Mouse (Mus musculus) cortical plate, adult 2 months (tissue): Measurements from ENCODE around the gene Pank4. TPM values are rescaled to one million over a fixed set of nuclear protein-coding genes. Genes with fewer than 3 reads are reported as not detected.

Experiments
- H3K27ac ChIP-seq: fragments of 200-500 bp; 2 replicates; pipeline ENCODE4 v1.5.1; 2012; ENCODE audit warnings: low read length, control low read depth, inconsistent platforms; ENCODE audit not compliant: insufficient read depth
- H3K4me1 ChIP-seq: fragments of 200-500 bp; 2 replicates; pipeline ENCODE4 v1.6.1; 2011; ENCODE audit warnings: low read length; ENCODE audit not compliant: control insufficient read depth, insufficient read depth
- H3K4me3 ChIP-seq: fragments of 200-500 bp; 2 replicates; pipeline ENCODE4 v1.5.1; 2011; ENCODE audit warnings: mild to moderate bottlenecking, low read length, control low read depth; ENCODE audit not compliant: insufficient read depth
- CTCF ChIP-seq: fragments of 200-500 bp; IDR thresholded peaks from 2 replicates; pipeline ENCODE4 v1.5.1; 2011; ENCODE audit warnings: mild to moderate bottlenecking, control low read depth, low read length; ENCODE audit not compliant: insufficient read depth; ENCODE audit errors: extremely low read depth
- POLR2A ChIP-seq: fragments of 200-500 bp; IDR thresholded peaks from 2 replicates; pipeline ENCODE4 v1.6.1; 2011; ENCODE audit warnings: mild to moderate bottlenecking, low read length, control low read depth; ENCODE audit not compliant: insufficient read depth; ENCODE audit errors: extremely low read depth
- polyA plus RNA-seq: library from polyadenylated mRNA; depleted of rRNA; stranded (reverse); fragments of >200 nt; gene quantifications from 2 replicates; pipeline ENCODE4 v1.2.3, GENCODE M21; 2012; rRNA removed

Gene Pank4
- polyA plus RNA-seq, 1 experiment, result 64.5 TPM

GRCm38 (mm10) chr4:155017253-155017878, 53.4 kb downstream of the Pank4 start:
- Histone ChIP-seq H3K27ac (0 out of 2 replicates have a peak overlapping the region, but pooled peaks have one; percentile 25), H3K4me3 (no peak overlapping the region), H3K4me1 (peaks cover 5% of the 10 kb centered on the region; the same call in 1 of the 2 replicates)
- no peak for TF ChIP-seq POLR2A
- TF ChIP-seq CTCF, result no peak

GRCm38 (mm10) chr4:155018066-155018465, 54.1 kb downstream of the Pank4 start:
- peak overlapping the region; percentile 38; the same call in 1 of the 2 replicates for H3K4me3 ChIP-seq
- no peak for TF ChIP-seq POLR2A
- TF ChIP-seq CTCF, result no peak
- peaks cover 2% of the 10 kb centered on the region; the same call in 1 of the 2 replicates for H3K4me1 ChIP-seq
- H3K27ac ChIP-seq, result no peak overlapping the region

- TF ChIP-seq POLR2A (no peak), CTCF (no peak)
- peaks cover 2% of the 10 kb centered on the region; the same call in 1 of the 2 replicates for H3K4me1 ChIP-seq
- no peak overlapping the region for H3K27ac ChIP-seq
- peak overlapping the region; percentile 38 for H3K4me3 ChIP-seq
Measured at GRCm38 (mm10) chr4:155018601-155019335, 54.8 kb downstream of the Pank4 start.

- peak overlapping the region; percentile 38 for H3K4me3 ChIP-seq
- H3K27ac ChIP-seq, result no peak overlapping the region
- H3K4me1 ChIP-seq, result peaks cover 4% of the 10 kb centered on the region
- no peak for TF ChIP-seq CTCF
- peak; percentile 40; the same call in 1 of the 2 replicates for TF ChIP-seq POLR2A
Measured at GRCm38 (mm10) chr4:155019336-155019847, 55.5 kb downstream of the Pank4 start.

- no peak overlapping the region for H3K4me3 ChIP-seq
- H3K4me1 ChIP-seq, result peaks cover 7% of the 10 kb centered on the region
- no peak overlapping the region for H3K27ac ChIP-seq
- TF ChIP-seq CTCF (no peak), POLR2A (no peak)
Measured at GRCm38 (mm10) chr4:155020141-155020540, 56.2 kb downstream of the Pank4 start.

GRCm38 (mm10) chr4:155020813-155021212, 56.9 kb downstream of the Pank4 start:
- peaks cover 5% of the 10 kb centered on the region for H3K4me1 ChIP-seq
- no peak overlapping the region for H3K4me3 ChIP-seq
- TF ChIP-seq CTCF (no peak), POLR2A (no peak)
- no peak overlapping the region for H3K27ac ChIP-seq

GRCm38 (mm10) chr4:155022228-155022855, 58.4 kb downstream of the Pank4 start:
- H3K27ac ChIP-seq, result no peak overlapping the region
- peaks cover 5% of the 10 kb centered on the region for H3K4me1 ChIP-seq
- no peak overlapping the region for H3K4me3 ChIP-seq
- TF ChIP-seq POLR2A (no peak), CTCF (no peak)

- TF ChIP-seq POLR2A, result no peak
- TF ChIP-seq CTCF, result no peak
- no peak overlapping the region for H3K27ac ChIP-seq
- no peak overlapping the region for H3K4me3 ChIP-seq
- H3K4me1 ChIP-seq, result peaks cover 7% of the 10 kb centered on the region
Measured at GRCm38 (mm10) chr4:155024170-155025010, 60.5 kb downstream of the Pank4 start.

Other genes with a start within 250 kb of the Pank4 start
- gene Ttc34, start 126.7 kb upstream of the Pank4 start, polyA plus RNA-seq, result 2.3 and 2.5 TPM in 2 replicates
- 1.1 and 1.2 TPM in 2 replicates for gene Mmel1, start 94.5 kb upstream of the Pank4 start, polyA plus RNA-seq
- 152 and 155 TPM in 2 replicates for gene Fam213b, start 65.0 kb upstream of the Pank4 start, polyA plus RNA-seq
- gene Tnfrsf14, start 35.6 kb upstream of the Pank4 start, polyA plus RNA-seq, result 2.3 TPM in 2 replicates
- 25.9 and 28.2 TPM in 2 replicates for gene Hes5, start 3.2 kb upstream of the Pank4 start, polyA plus RNA-seq
- 66.4 and 70.6 TPM in 2 replicates for gene Plch2, start 92.7 kb downstream of the Pank4 start, polyA plus RNA-seq
- gene Pex10, start 102.9 kb downstream of the Pank4 start, polyA plus RNA-seq, result 17.8 and 19.5 TPM in 2 replicates
- 81.8 and 86.9 TPM in 2 replicates for gene Rer1, start 122.3 kb downstream of the Pank4 start, polyA plus RNA-seq
- 12.4 and 16.0 TPM in 2 replicates for gene Morn1, start 122.5 kb downstream of the Pank4 start, polyA plus RNA-seq